Mouse (Mus musculus) heart, embryonic 13.5 days (tissue): ENCODE results near the gene Olfm3. TPM values are rescaled to one million over a fixed set of nuclear protein-coding genes. Genes with fewer than 3 reads are reported as not detected.

Source experiments
- ATAC-seq: fragments of 200-750 bp; cut with Nextera tagmentation; 2 replicates; pipeline ENCODE4 v1.8.0; 2017; ENCODE audit warnings: moderate TSS enrichment; ENCODE audit not compliant: insufficient number of reproducible peaks, low FRiP score, low TSS enrichment; ENCODE audit errors: extremely low read depth
- H3K27ac ChIP-seq: fragments of 300-500 bp; sonication (generic); replicated peaks from 2 replicates; pipeline ENCODE4 v1.5.1; 2015; ENCODE audit warnings: moderate library complexity, mild to moderate bottlenecking, inconsistent platforms
- H3K27me3 ChIP-seq: fragments of 300-500 bp; sonication (generic); replicated peaks from 2 replicates; pipeline ENCODE4 v1.6.1; 2015; ENCODE audit warnings: mild to moderate bottlenecking, inconsistent platforms
- H3K36me3 ChIP-seq: fragments of 300-500 bp; sonication (generic); 2 replicates; pipeline ENCODE4 v1.6.1; 2015; ENCODE audit warnings: mild to moderate bottlenecking, inconsistent platforms
- H3K4me1 ChIP-seq: fragments of 300-500 bp; sonication (generic); 2 replicates; pipeline ENCODE4 v1.6.1; 2015; ENCODE audit warnings: inconsistent platforms
- H3K4me2 ChIP-seq: fragments of 300-500 bp; sonication (generic); 2 replicates; pipeline ENCODE4 v1.6.1; 2015; ENCODE audit warnings: inconsistent platforms, mild to moderate bottlenecking, moderate library complexity
- H3K4me3 ChIP-seq: fragments of 300-500 bp; sonication (generic); 2 replicates; pipeline ENCODE4 v1.5.1; 2015; ENCODE audit warnings: moderate library complexity, mild to moderate bottlenecking, inconsistent platforms
- H3K9ac ChIP-seq: fragments of 300-500 bp; sonication (generic); 2 replicates; pipeline ENCODE4 v1.6.1; 2015; ENCODE audit warnings: inconsistent platforms, mild to moderate bottlenecking, moderate library complexity
- H3K9me3 ChIP-seq: fragments of 300-500 bp; sonication (generic); 2 replicates; pipeline ENCODE4 v1.6.1; 2016; ENCODE audit warnings: inconsistent platforms
- WGBS: fragments of 180-500 bp; shearing (Covaris S2); methylation state at CpG from one replicate; pipeline ENCODE4 v1.1.7; 2015; ENCODE audit warnings: mixed read lengths; 5-methylcytosine and 5-hydroxymethylcytosine counted together
- polyA plus RNA-seq: library from polyadenylated mRNA; unstranded; fragments of >200 nt; fragmentation: Nextera tagmentation; extraction: Ambion mirVana; gene quantifications from 2 replicates; pipeline ENCODE4 v1.2.1, GENCODE M21; 2015

Gene Olfm3
- not detected in 2 replicates for polyA plus RNA-seq

DNA sequence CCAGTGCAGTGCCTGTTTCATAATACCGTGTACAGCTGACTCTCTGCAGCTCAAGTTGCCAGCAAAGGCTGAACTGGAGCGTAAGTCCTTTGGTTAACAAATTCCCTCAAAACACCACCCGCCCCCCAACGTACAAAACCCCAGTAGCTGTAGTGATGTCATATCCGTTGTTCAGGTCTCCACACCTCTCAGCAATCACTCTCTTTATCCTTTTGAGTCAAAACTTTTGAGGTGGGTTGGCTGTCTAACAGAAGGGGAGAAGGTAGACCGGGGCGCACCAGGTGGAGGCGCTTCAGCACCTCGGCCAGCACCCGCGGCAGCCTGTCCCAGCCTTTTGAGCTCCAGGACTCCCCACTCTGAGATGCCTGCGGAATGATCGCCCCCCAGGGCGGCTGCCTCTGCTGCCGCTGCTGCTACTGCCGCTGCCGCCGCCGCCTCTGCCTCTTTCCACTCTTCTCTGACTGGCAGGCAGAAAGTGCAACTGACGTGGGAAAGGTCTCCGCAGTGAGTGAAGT is at the start of gene Olfm3:
Gene Olfm3, plus strand, starts transcription at position 155 of the 515 bp plus-strand sequence.
- Histone ChIP-seq H3K4me3 (peak within 1 kb of the TSS; percentile 22; the same call in 1 of the 2 replicates), H3K4me1 (0 out of 2 replicates have a peak, but pooled peaks cover 5% of the 10 kb centered on the region), H3K9ac (no peak within 1 kb of the TSS), H3K9me3 (no peaks in the 10 kb centered on the region), H3K4me2 (peak within 1 kb of the TSS; percentile 64), H3K27ac (no peak within 1 kb of the TSS), H3K27me3 (0 out of 2 replicates have a peak, but pooled peaks cover 3% of the 10 kb centered on the region), H3K36me3 (no peaks in the 10 kb centered on the region)
- 5% methylated on average over 21 of the region's 21 CpGs for WGBS
- ATAC-seq: no peak

DNA sequence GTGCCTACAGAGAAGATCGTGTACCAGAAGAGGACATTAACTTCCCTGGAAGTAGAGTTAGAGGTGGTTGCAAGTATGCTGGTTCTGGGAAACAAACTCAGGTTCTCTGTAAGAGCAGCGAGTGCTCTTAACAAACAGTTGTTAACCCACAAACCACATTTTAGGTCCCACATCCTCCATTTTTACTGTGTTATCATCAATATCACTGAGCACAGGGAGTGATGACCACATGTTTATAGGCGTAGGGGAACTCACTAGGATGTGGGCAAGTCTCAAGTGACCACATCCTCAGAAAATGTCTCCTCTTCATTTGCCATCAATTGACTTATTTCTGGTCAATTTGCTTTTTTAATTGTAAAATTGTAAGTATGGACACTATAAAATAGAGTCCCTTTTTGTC is 14.1 kb upstream of the Olfm3 start:
- 75% methylated on average over 3 of the region's 3 CpGs for WGBS
- no peak overlapping the region for H3K4me3 ChIP-seq

DNA sequence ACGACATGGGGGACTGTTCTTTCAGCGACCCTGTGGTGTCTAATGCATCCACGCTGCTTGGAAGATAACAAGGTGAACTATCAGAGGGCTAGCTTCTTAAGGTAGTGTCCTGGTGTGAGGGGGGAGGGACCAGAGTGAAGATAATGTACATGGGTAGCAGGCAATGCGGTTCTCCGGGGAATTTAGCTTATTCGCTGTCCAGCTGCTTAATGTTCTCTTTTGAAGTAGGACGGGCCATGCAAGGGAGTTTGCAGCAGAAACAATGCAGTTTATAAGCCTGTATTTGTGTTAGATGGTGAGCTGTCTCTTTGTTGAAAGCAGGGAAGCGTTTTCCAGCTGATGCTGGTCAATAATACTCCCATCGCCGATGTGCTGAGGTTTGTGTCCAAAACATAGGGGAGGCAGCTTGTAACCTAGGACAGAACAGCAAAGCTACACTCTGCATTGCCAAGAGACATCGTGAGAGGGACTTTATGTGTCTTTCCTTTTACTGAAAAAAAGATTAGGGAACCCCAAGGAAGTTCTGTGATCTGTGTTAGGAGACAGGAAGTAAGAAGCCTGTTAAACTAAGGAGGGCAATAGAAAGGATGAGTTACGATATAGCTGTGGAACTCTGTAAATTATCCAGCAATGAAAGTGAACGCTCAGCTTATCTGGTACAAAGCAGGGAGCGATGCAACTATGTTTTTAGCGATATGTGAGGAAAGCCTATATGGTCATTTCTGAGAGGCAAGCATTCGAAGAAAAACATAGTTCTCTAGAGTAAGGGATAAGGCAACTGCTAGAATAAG is 950 bp downstream of the Olfm3 start:
- Histone ChIP-seq H3K4me3 (0 out of 2 replicates have a peak overlapping the region, but pooled peaks have one; percentile 22), H3K4me2 (peak overlapping the region; percentile 64), H3K27ac (no peak overlapping the region), H3K9me3 (no peaks in the 10 kb centered on the region), H3K36me3 (no peaks in the 10 kb centered on the region), H3K9ac (no peak overlapping the region), H3K27me3 (0 out of 2 replicates have a peak, but pooled peaks cover 3% of the 10 kb centered on the region), H3K4me1 (0 out of 2 replicates have a peak, but pooled peaks cover 5% of the 10 kb centered on the region)
- ATAC-seq: no peak
- 22% methylated on average over 16 of the region's 16 CpGs for WGBS

More for the DNA sequence above, 14.1 kb upstream of the Olfm3 start:
- no peaks in the 10 kb centered on the region for H3K36me3 ChIP-seq
- no peak for ATAC-seq
- no peak overlapping the region for H3K27ac ChIP-seq
- no peak overlapping the region for H3K4me2 ChIP-seq
- no peaks in the 10 kb centered on the region for H3K4me1 ChIP-seq
- H3K27me3 ChIP-seq: no peaks in the 10 kb centered on the region
- no peak overlapping the region for H3K9ac ChIP-seq
- no peaks in the 10 kb centered on the region for H3K9me3 ChIP-seq

DNA sequence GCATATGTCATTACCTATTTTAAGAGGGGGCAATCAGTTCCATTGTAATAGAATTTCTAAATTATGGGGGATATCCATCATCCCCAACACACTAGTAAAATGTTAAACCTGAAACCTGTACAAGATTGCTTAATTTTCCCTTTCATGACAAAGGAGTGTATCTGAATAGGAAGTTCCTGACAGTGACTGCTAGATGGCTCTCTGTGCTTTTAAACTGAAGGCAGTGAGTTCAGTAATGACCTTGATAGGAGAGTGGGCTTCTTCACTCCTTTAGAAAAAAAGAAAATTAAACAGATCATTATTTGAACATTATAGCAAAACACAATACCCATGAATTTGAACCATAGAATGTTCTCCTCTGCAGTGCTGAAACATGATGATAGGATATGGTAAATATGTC is 3.7 kb downstream of the Olfm3 start:
- Histone ChIP-seq H3K9me3 (no peaks in the 10 kb centered on the region), H3K27me3 (0 out of 2 replicates have a peak, but pooled peaks cover 3% of the 10 kb centered on the region), H3K27ac (no peak overlapping the region), H3K36me3 (no peaks in the 10 kb centered on the region), H3K4me3 (no peak overlapping the region), H3K4me2 (no peak overlapping the region), H3K9ac (no peak overlapping the region), H3K4me1 (0 out of 2 replicates have a peak, but pooled peaks cover 5% of the 10 kb centered on the region)
- ATAC-seq: no peak

DNA sequence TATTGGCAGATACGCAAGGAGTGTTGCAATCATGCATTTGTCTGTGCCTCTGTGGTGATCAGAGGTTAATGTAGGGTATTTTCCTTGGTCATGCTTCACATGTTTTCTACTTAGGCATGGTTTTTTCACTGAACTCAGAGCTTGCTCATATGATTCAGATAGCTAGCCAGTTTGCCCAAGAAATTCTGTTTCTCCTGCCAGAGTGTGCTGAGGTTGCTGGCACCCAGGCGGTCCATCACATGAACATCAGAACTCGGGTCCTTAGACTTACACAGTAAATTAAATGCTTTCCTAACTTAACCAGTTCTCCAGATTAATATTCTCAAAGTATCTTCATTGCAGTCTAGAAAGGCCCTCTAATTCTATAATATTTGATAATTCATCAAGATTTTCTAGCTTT is 5.0 kb downstream of the Olfm3 start:
- H3K27me3 ChIP-seq: 0 out of 2 replicates have a peak, but pooled peaks cover 3% of the 10 kb centered on the region
- 80% methylated on average over 3 of the region's 3 CpGs for WGBS
- no peak for ATAC-seq
- H3K36me3 ChIP-seq: no peaks in the 10 kb centered on the region
- H3K9me3 ChIP-seq: no peaks in the 10 kb centered on the region
- H3K4me1 ChIP-seq: 0 out of 2 replicates have a peak, but pooled peaks cover 5% of the 10 kb centered on the region
- H3K4me2 ChIP-seq: no peak overlapping the region
- H3K9ac ChIP-seq: no peak overlapping the region
- no peak overlapping the region for H3K4me3 ChIP-seq
- no peak overlapping the region for H3K27ac ChIP-seq

DNA sequence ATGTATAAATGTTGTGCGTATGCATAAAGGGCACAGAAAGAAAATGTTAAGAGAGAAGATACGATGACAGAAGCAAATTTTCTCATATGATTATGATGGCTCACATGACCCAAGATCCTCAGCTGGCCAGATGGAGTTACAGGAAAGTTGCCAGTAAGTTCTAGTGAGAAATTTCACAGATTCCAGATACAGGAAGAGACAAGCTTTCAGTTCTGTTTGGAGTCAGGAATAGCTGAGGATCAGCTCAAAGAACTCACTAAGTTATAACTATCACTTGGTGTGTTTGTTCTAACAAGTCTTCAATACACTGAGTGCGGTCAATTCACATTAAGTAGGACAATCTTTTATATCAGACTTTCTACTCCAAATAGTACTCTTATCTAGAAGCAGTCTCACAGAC is 16.2 kb downstream of the Olfm3 start:
- no peaks in the 10 kb centered on the region for H3K4me1 ChIP-seq
- H3K9ac ChIP-seq: no peak overlapping the region
- H3K9me3 ChIP-seq: no peaks in the 10 kb centered on the region
- 85% methylated on average over 3 of the region's 3 CpGs for WGBS
- no peak for ATAC-seq
- H3K4me2 ChIP-seq: no peak overlapping the region
- no peaks in the 10 kb centered on the region for H3K27me3 ChIP-seq
- no peaks in the 10 kb centered on the region for H3K36me3 ChIP-seq
- H3K27ac ChIP-seq: no peak overlapping the region
- H3K4me3 ChIP-seq: no peak overlapping the region

DNA sequence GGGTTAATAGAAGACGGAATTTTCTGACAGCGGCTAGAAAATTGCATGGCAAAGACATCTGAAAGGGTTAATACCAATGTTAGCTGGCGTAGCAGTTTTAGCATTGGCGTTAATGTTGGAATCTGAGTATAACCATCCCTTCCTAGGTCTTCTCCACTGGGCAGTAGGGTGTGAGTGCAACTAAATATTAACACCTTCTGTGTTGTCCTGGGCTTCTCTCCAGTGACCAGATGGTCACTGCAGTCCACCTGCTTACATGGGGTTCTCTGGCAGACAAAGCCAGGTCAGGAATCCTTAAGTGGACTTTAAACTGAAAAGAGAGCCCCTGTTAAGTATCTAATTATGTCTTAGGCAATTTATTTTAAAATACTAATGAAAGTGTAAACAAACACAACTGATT is 25.7 kb downstream of the Olfm3 start:
- WGBS: 74% methylated on average over 4 of the region's 4 CpGs
- Histone ChIP-seq H3K27ac (no peak overlapping the region), H3K4me3 (no peak overlapping the region), H3K9me3 (no peaks in the 10 kb centered on the region), H3K4me2 (no peak overlapping the region), H3K9ac (no peak overlapping the region), H3K27me3 (no peaks in the 10 kb centered on the region), H3K36me3 (no peaks in the 10 kb centered on the region), H3K4me1 (no peaks in the 10 kb centered on the region)
- ATAC-seq: no peak

DNA sequence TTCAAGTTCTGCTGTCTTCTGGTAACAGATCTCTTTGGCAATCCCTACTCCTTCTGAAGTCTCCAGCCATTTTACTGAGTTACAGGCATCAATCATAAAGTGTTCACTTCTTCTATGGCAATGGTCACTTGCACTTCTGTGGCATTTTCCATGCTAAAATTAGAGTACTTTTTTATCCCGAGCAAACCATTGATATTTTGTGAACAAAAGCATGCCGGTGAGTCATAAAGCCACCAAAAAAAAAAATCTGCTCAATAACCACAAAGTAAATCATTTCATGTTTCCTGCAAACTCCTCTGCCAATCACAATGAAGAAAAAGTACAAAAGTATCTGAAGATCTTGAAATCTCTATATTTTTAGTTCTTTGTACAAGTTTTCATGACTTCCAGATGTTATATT is 26.5 kb downstream of the Olfm3 start:
- Histone ChIP-seq H3K9me3 (no peaks in the 10 kb centered on the region), H3K9ac (no peak overlapping the region), H3K27me3 (no peaks in the 10 kb centered on the region), H3K4me3 (no peak overlapping the region), H3K4me1 (no peaks in the 10 kb centered on the region), H3K27ac (no peak overlapping the region), H3K4me2 (no peak overlapping the region), H3K36me3 (no peaks in the 10 kb centered on the region)
- 71% methylated on average over 2 of the region's 2 CpGs for WGBS
- no peak for ATAC-seq

DNA sequence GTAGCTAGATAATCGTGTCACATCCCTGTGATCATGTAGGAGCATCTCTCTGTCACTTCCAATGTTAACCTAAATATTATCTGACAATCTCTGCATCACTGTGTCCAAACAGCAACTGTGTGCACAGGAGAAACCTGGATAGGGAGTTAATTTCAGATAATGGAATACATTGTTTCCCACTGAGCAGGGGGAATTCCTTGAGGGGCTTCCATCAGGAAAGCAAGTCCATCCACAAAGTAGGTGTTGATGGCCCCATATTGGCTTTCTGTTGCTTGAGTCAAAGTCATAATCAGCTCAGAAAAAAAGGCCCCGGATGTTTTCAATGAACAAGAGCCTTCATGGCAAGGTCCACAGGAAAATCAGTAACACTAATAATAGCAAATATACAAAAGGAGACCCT is 26.9 kb downstream of the Olfm3 start:
- Histone ChIP-seq H3K4me3 (no peak overlapping the region), H3K36me3 (no peaks in the 10 kb centered on the region), H3K27me3 (no peaks in the 10 kb centered on the region), H3K27ac (no peak overlapping the region), H3K9ac (no peak overlapping the region), H3K4me2 (no peak overlapping the region), H3K9me3 (no peaks in the 10 kb centered on the region), H3K4me1 (no peaks in the 10 kb centered on the region)
- no peak for ATAC-seq
- 63% methylated on average over 2 of the region's 2 CpGs for WGBS

DNA sequence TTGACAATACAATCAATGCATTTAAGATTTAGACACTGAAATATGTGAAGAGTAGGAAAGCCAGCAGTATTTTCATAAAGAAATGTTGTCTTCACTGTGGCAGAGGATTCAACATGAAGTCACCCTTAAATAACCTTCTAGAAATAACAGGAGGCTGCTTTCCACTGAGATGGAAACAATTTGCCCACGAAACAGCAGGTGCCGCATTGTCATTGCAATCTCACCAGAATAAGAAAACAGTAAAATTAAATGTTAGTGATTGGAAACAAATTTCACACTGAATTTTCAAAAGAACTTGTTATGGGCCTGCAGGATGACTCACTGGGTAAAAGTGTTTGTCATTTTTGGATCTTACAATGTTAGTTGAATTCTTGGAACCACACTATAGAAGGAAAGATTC is 29.0 kb downstream of the Olfm3 start:
- ATAC-seq: no peak
- no peak overlapping the region for H3K4me2 ChIP-seq
- no peaks in the 10 kb centered on the region for H3K4me1 ChIP-seq
- WGBS: 88% methylated on average over 2 of the region's 2 CpGs
- H3K4me3 ChIP-seq: no peak overlapping the region
- H3K9ac ChIP-seq: no peak overlapping the region
- H3K27me3 ChIP-seq: no peaks in the 10 kb centered on the region
- H3K27ac ChIP-seq: no peak overlapping the region
- no peaks in the 10 kb centered on the region for H3K36me3 ChIP-seq
- H3K9me3 ChIP-seq: no peaks in the 10 kb centered on the region

DNA sequence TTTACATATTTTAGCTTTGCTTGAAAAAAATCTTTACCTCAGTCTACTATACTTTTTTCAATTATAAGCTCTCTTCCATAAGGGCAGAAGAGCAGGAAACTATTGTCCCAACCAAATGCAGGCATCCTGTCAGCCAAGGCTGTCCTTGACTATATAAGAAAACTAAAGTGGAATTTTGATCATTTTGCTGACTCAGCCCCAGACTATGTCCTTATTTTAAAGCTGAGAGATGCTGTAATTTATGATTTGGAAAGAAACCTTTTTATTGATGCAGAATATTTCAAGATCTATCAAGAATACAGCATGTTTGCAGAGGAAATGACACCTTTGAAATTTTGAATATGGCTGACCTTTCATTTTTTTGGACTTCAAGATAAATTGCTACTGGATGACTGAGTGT is 51.0 kb downstream of the Olfm3 start:
- Histone ChIP-seq H3K4me2 (no peak overlapping the region), H3K27ac (no peak overlapping the region), H3K9ac (no peak overlapping the region), H3K4me3 (no peak overlapping the region), H3K36me3 (no peaks in the 10 kb centered on the region), H3K27me3 (no peaks in the 10 kb centered on the region), H3K4me1 (no peaks in the 10 kb centered on the region), H3K9me3 (no peaks in the 10 kb centered on the region)
- ATAC-seq: no peak
